Mouse (Mus musculus) forebrain, postnatal 0 days (tissue): Measurements from ENCODE around the gene 4930522H14Rik. TPM values are rescaled to one million over a fixed set of nuclear protein-coding genes. Genes with fewer than 3 reads are reported as not detected.

Experiments used
- ATAC-seq: fragments of 200-750 bp; cut with Nextera tagmentation; 2 replicates; pipeline ENCODE4 v1.8.0; 2017; ENCODE audit warnings: mild to moderate bottlenecking, moderate library complexity
- DNase-seq: peaks from one replicate; pipeline ENCODE4 v3.0.0-alpha.2; 2015
- H3K27ac ChIP-seq: fragments of 300-500 bp; sonication (generic); 2 replicates; pipeline ENCODE4 v1.5.1; 2014; ENCODE audit warnings: low read depth, mild to moderate bottlenecking, antibody characterized with exemption, low read length, moderate library complexity, mixed read lengths
- H3K27me3 ChIP-seq: fragments of 300-500 bp; sonication (generic); 2 replicates; pipeline ENCODE4 v1.6.1; 2014; ENCODE audit warnings: mild to moderate bottlenecking, low read length, mixed read lengths; ENCODE audit not compliant: insufficient read depth
- H3K36me3 ChIP-seq: fragments of 300-500 bp; sonication (generic); 2 replicates; pipeline ENCODE4 v1.6.1; 2014; ENCODE audit warnings: mild to moderate bottlenecking, moderate library complexity; ENCODE audit not compliant: insufficient read depth
- H3K4me1 ChIP-seq: fragments of 300-500 bp; sonication (generic); 2 replicates; pipeline ENCODE4 v1.6.1; 2014; ENCODE audit warnings: antibody characterized with exemption; ENCODE audit not compliant: insufficient read depth
- H3K4me2 ChIP-seq: fragments of 300-500 bp; sonication (generic); 2 replicates; pipeline ENCODE4 v1.6.1; 2014; ENCODE audit warnings: low read depth, mild to moderate bottlenecking, moderate library complexity
- H3K4me3 ChIP-seq: fragments of 300-500 bp; sonication (generic); 2 replicates; pipeline ENCODE4 v1.5.1; 2014; ENCODE audit warnings: low read depth, low read length, mixed read lengths
- H3K9ac ChIP-seq: fragments of 300-500 bp; sonication (generic); 2 replicates; pipeline ENCODE4 v1.6.1; 2014; ENCODE audit warnings: mild to moderate bottlenecking
- H3K9me3 ChIP-seq: fragments of 300-500 bp; sonication (generic); 2 replicates; pipeline ENCODE4 v1.6.1; 2016; ENCODE audit warnings: low read length
- CTCF ChIP-seq: sonication (generic); IDR thresholded peaks from 2 replicates; pipeline ENCODE4 v1.5.1; 2016; ENCODE audit warnings: antibody characterized with exemption, control low read depth, low read depth
- WGBS: fragments of 180-500 bp; shearing (Covaris S2); extraction: QIAGEN DNeasy Blood & Tissue Kit; methylation state at CpG from one replicate; pipeline ENCODE4 v1.1.7; 2014; 5-methylcytosine and 5-hydroxymethylcytosine counted together
- polyA plus RNA-seq: library from polyadenylated mRNA; unstranded; fragments of >200 nt; fragmentation: Nextera tagmentation; extraction: Ambion mirVana; gene quantifications from 2 replicates; pipeline ENCODE4 v1.2.1, GENCODE M21; 2015
- total RNA-seq: library from RNA; depleted of rRNA; stranded (reverse); fragments of >200 nt; gene quantifications from 2 replicates; pipeline ENCODE4 v1.2.3, GENCODE M21; 2014

4930522H14Rik gene
- total and polyA plus RNA-seq, 2 experiments from 2014 or later, result 0.29 TPM; not detected in 1

DNA sequence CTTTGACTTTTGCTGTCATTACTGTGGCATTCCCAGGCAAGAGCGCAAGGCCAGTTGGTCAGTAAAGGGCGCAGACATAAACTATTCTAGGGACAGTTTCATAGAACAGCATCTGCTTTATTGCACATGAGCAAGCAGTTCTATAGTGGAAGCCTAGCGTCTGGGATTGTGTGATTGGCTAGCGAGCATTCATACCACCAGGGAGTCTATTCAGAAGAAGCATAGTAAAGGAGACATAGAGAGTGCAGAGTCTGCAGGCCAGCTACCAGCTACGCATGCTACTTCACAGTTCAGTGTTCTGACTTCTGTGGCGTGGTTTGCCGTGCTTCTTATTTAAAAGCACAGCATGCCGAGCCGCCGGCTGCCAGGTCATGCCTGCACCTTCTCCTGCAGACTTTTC is 37.9 kb upstream of the 4930522H14Rik start:
- 63% methylated on average over 10 of the region's 10 CpGs for WGBS
- Histone ChIP-seq H3K9me3 (no peaks in the 10 kb centered on the region), H3K4me2 (peak overlapping the region; percentile 10; the same call in 1 of the 2 replicates), H3K27me3 (no peaks in the 10 kb centered on the region), H3K4me3 (no peak overlapping the region), H3K27ac (no peak overlapping the region), H3K9ac (no peak overlapping the region), H3K36me3 (no peaks in the 10 kb centered on the region), H3K4me1 (no peaks in the 10 kb centered on the region)
- ATAC-seq, result peak; percentile 71
- TF ChIP-seq CTCF, result no peak
- DNase-seq, result peak; percentile 3

DNA sequence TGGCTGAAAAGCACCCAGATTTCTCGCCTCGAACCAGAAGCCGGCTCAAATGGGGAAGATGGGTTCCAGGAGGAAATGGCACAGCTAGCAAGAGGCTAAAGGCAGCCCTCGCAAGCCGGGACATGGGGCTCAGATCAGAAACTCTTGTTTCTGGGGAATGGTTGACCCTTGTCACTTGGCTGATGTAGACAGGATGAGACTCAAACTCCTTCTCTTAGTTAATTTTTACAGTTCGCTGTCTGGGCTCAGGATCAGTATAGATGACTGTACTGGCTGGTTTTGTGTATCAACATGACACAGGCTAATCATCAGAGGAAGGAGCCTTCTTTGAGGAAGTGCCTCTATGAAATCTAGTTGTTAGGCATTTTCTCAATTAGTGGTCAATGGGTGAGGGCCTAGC is 33.6 kb upstream of the 4930522H14Rik start:
- H3K4me3 ChIP-seq, result no peak overlapping the region
- ATAC-seq, result no peak
- H3K4me2 ChIP-seq, result no peak overlapping the region
- TF ChIP-seq CTCF, result no peak
- no peak overlapping the region for H3K27ac ChIP-seq
- H3K36me3 ChIP-seq, result no peaks in the 10 kb centered on the region
- 90% methylated on average over 6 of the region's 6 CpGs for WGBS
- H3K9ac ChIP-seq, result no peak overlapping the region
- H3K4me1 ChIP-seq, result no peaks in the 10 kb centered on the region
- no peaks in the 10 kb centered on the region for H3K27me3 ChIP-seq
- DNase-seq, result no peak
- no peaks in the 10 kb centered on the region for H3K9me3 ChIP-seq

DNA sequence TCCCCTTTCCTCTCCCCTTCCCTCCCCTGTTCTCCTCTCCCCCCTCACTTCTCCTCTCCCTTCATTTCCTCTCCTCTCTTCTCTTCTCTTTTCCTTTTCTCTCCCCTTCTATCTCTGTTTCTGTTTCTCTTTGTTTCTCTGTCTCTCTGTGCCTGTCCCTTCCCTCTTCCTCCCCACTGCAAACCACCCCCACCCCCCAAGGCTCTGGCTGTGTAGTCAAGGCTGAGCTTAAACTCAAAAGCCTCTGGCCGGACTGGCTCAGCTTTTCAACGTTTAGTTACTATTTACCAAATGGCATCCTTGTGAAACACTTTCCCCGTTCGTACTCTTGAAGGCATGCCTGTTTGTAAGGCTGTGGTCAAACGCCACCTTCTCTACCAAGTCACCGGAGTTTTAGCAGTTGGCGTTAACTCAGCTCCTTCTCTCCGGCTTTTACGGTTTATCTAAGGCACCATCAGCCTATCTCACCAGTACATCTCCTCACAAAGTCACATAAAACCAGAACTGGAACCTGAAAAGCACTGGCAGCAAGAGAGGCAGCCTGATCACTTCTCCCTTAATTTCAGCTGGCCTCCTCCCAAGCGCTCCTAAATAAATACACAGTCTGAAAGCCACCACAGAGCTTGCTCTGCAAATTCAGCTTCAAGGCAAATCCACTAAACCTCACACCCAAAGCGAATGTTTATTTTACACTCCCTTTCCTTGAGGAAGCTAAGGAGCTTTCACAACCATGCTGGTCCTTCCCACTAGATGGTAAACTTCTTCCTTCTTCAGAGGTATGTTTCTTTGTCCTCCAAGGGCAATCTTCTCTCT is 19.4 kb upstream of the 4930522H14Rik start:
- H3K27me3 ChIP-seq, result no peaks in the 10 kb centered on the region
- DNase-seq (peak; percentile 43), ATAC-seq (no peak)
- H3K4me3 ChIP-seq, result no peak overlapping the region
- H3K27ac ChIP-seq, result no peak overlapping the region
- no peak overlapping the region for H3K9ac ChIP-seq
- no peaks in the 10 kb centered on the region for H3K4me1 ChIP-seq
- H3K4me2 ChIP-seq, result 0 out of 2 replicates have a peak overlapping the region, but pooled peaks have one; percentile 17
- no peaks in the 10 kb centered on the region for H3K36me3 ChIP-seq
- TF ChIP-seq CTCF, result no peak
- H3K9me3 ChIP-seq, result no peaks in the 10 kb centered on the region
- WGBS, result 46% methylated on average over 11 of the region's 11 CpGs

DNA sequence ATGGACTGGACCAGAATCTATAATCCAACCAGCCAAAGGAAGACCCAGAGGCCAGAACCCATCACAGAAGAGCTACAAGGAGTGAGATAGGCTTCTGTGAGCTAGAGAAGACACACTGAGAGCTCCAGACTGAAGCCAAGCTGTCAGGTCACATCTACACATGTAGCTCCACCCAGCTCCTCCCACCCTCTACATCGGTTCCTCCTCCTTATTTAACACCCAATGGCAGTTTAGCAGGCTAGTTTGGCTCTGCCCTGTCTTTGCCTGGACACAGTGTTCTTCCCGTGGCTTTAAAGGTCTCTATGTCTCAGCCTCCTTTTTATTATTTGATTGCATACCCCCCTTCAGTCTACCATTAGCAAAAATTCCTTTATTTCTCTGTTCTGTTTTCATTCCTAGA is 16.2 kb upstream of the 4930522H14Rik start:
- Histone ChIP-seq H3K4me3 (no peak overlapping the region), H3K4me2 (no peak overlapping the region), H3K27me3 (no peaks in the 10 kb centered on the region), H3K4me1 (no peaks in the 10 kb centered on the region), H3K36me3 (no peaks in the 10 kb centered on the region), H3K9ac (no peak overlapping the region), H3K27ac (no peak overlapping the region), H3K9me3 (no peaks in the 10 kb centered on the region)
- WGBS, result 40% methylated on average over 2 of the region's 2 CpGs
- DNase-seq (no peak), ATAC-seq (no peak)
- TF ChIP-seq CTCF, result no peak

DNA sequence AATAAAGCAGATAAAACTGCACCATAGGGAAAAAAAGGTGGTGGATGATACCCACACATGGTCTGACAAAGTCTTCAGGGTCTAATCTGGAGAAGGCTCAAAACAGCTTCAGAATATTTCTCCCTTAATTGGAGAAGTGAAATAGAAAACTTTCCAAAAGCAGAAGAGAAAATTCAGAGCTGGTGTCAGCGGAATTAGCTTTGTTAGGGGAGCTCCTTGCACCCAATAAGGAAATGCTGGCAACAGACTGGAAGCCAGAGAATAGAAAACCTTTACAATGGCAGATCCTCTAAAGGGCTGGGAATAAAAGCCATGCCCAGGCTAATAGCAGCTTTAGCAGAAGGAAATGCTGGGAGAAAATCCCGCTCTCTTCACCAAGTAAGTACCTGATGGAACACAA is 15.4 kb upstream of the 4930522H14Rik start:
- Histone ChIP-seq H3K4me2 (no peak overlapping the region), H3K27me3 (no peaks in the 10 kb centered on the region), H3K9me3 (no peaks in the 10 kb centered on the region), H3K36me3 (no peaks in the 10 kb centered on the region), H3K4me1 (no peaks in the 10 kb centered on the region), H3K9ac (no peak overlapping the region), H3K4me3 (no peak overlapping the region), H3K27ac (no peak overlapping the region)
- 67% methylated on average over 2 of the region's 2 CpGs for WGBS
- no peak for TF ChIP-seq CTCF
- no peak for DNase-seq
- ATAC-seq, result no peak

DNA sequence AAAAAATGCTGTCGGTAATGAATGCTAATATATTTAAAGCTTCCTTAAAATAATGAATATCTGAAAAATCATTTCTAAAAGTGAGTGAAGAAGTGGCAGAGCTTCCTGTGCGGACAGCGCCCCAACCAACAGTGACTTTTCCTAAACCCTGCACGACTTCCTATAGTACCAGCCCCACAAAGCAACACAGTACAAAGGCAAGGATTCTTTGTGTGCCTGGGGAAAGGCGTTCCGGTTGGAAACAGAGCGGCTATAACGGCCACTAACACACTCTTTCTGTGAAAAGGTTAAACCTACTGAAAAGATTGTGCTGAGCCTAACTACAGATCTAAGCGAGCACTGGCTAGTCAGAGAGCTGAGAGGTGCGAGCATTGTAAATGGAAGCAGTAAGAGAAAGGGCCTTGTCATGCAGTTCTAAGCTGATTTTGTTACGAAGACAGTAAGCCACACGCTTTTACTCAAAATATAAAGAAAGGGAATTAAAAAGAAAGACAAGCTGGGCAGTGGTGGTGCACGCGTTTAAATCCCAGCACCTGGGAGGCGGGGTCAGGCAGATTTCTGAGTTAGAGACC is 766 bp downstream of the 4930522H14Rik start:
- H3K27me3 ChIP-seq, result no peaks in the 10 kb centered on the region
- no peaks in the 10 kb centered on the region for H3K36me3 ChIP-seq
- no peak for ATAC-seq
- H3K4me2 ChIP-seq, result peak overlapping the region; percentile 2; the same call in 1 of the 2 replicates
- no peaks in the 10 kb centered on the region for H3K9me3 ChIP-seq
- 16% methylated on average over 15 of the region's 15 CpGs for WGBS
- no peak overlapping the region for H3K27ac ChIP-seq
- no peak for DNase-seq
- H3K9ac ChIP-seq, result no peak overlapping the region
- H3K4me1 ChIP-seq, result no peaks in the 10 kb centered on the region
- no peak overlapping the region for H3K4me3 ChIP-seq
- TF ChIP-seq CTCF, result no peak

DNA sequence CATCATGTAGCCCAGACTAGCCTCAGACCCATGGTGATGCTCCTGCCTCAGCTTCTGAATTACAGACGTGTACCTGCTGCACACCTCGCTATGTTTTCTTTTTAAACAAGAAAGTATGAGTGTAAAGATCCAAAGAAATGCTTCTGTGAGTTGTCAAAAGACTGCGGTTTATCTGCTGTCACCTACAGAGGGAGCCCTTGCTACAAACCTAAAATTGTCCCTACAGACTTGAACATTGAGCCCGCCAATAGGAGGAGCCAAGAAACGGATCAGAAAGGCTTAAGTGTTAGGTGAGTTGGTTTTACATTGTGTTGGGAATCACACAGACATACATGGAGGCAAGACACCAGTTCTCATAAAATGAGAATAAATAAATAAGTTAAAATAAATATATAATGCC is 26.2 kb downstream of the 4930522H14Rik start:
- WGBS, result 5% methylated on average over 5 of the region's 5 CpGs
- H3K4me3 ChIP-seq, result no peak overlapping the region
- no peak overlapping the region for H3K9ac ChIP-seq
- ATAC-seq (no peak), DNase-seq (peak; percentile 51)
- H3K4me1 ChIP-seq, result no peaks in the 10 kb centered on the region
- peak; percentile 71 for TF ChIP-seq CTCF
- no peaks in the 10 kb centered on the region for H3K36me3 ChIP-seq
- H3K27me3 ChIP-seq, result no peaks in the 10 kb centered on the region
- no peak overlapping the region for H3K4me2 ChIP-seq
- no peak overlapping the region for H3K27ac ChIP-seq
- no peaks in the 10 kb centered on the region for H3K9me3 ChIP-seq
